Mouse (Mus musculus) neutrophil, adult 65 days (primary cell): ENCODE measurements around the gene Zfp760. TPM values are rescaled to one million over a fixed set of nuclear protein-coding genes. Genes with fewer than 3 reads are reported as not detected.

ENCODE experiments used
- total RNA-seq: library from RNA; stranded (reverse); gene quantifications from 2 replicates; pipeline ENCODE4 v1.2.4, GENCODE M21; 2023

Zfp760 gene
- total RNA-seq = 1.0 and 1.9 TPM in 2 replicates

DNA sequence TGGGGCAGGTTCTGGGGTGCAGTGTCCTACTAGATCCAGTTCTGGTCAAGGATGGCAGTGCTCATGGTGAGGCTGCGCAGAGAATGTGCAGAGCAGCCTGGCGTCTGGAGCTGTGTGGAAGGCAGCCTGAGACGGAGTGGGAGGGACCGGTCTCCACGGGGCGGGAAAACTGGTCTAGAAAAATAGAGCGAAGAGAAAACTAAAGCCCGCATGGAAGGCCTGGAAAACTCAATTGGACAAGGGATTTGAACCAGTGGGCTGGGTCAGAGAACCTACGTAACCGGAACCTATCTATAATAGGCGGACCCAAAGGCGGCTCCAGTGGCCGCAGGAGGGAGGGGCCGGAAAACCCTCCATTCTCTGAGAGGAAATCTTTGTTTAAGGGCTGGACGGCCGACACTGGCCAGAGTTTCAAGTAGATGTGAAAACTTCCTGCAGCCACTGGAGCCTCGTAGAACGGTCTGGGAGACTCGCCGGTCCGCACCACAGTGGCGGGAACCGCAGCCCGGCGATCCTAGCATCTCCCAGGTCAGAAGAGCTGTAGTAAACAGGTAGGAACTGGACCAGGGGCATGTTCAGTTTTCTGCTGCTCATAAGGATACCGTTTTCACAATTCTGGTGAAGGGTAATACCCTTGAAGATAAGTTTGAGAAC is at the start of gene Zfp760:
Gene Zfp760 (plus strand): TSS at position 399 of the 654 bp plus-strand sequence.

DNA sequence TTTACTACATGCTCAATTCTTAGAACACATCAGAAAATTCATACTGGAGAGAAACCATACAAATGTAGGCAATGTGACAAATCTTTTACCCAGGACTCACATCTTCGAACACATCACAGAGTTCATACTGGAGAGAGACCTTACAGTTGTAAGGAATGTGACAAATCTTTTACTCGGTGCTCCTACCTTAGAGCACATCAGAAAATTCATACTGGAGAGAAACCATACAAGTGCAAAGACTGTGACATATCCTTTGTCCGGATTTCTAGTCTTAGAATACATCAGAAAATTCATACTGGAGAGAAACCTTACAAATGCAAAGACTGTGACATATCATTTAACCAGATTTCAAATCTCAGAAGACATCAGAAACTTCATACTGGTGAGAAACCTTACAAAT is 16.0 kb upstream of the Zfp760 start, which contains the start of gene Gm10226:
Gene Gm10226 (plus strand): TSS at position 301 of the 400 bp plus-strand sequence.

GRCm38 (mm10) chr17:21730495-21730894 is 23.0 kb downstream of the Zfp760 start, which contains the start of gene Zfp229:
Gene Zfp229, plus strand, starts transcription at chr17:21730795.

Other genes with a start within 250 kb of the Zfp760 start
- 11.1 and 15.1 TPM in 2 replicates for gene Zfp53, start 218.7 kb upstream of the Zfp760 start, total RNA-seq
- 3.6 and 5.2 TPM in 2 replicates for gene Zfp52, start 172.2 kb upstream of the Zfp760 start, total RNA-seq
- gene Zfp948, start 140.7 kb upstream of the Zfp760 start, total RNA-seq = 2.3 and 2.5 TPM in 2 replicates
- gene Zfp983, start 57.1 kb upstream of the Zfp760 start, total RNA-seq = 3.0 and 4.4 TPM in 2 replicates
- gene Gm10226, start 15.9 kb upstream of the Zfp760 start, total RNA-seq = 3.7 and 4.7 TPM in 2 replicates
- gene Zfp229, start 23.1 kb downstream of the Zfp760 start, total RNA-seq = 0.44 and 0.66 TPM in 2 replicates
- 0.16 and 0.25 TPM in 2 replicates for gene Zfp820, start 138.0 kb downstream of the Zfp760 start, total RNA-seq
- gene Zfp995, start 202.2 kb downstream of the Zfp760 start, total RNA-seq = 1.4 and 3.7 TPM in 2 replicates